Mouse (Mus musculus): ENCODE measurements around the gene Nptx2. TPM values are rescaled to one million over a fixed set of nuclear protein-coding genes. Genes with fewer than 3 reads are reported as not detected.
A peak's percentile ranks its signal among the peaks of the same experiment; 100 is the strongest.

Gene Nptx2
- polyA plus RNA-seq, 1 experiment from 2014 or later: 1.7 TPM

- Histone ChIP-seq H3K27ac (replicated peaks; ENCODE audit: low read depth, low read length) (no peak overlapping the region), H3K9ac (ENCODE audit: low read depth, low read length) (no peak overlapping the region), H3K4me3 (ENCODE audit: low read depth, low read length) (no peak overlapping the region), H3K9me3 (ENCODE audit: control insufficient read depth, low read length) (no peaks in the 10 kb centered on the region), H3K4me1 (ENCODE audit: control insufficient read depth, insufficient read depth, low read length) (peaks cover 5% of the 10 kb centered on the region; the same call in 1 of the 2 replicates), H3K4me2 (ENCODE audit: low read depth, low read length) (no peak overlapping the region), H3K36me3 (ENCODE audit: control insufficient read depth, insufficient read depth, low read length) (no peaks in the 10 kb centered on the region), H3K27me3 (replicated peaks; ENCODE audit: control insufficient read depth, insufficient read depth, low read length) (peaks cover 54% of the 10 kb centered on the region)
- WGBS: 73% methylated on average over 9 of the region's 9 CpGs
- ATAC-seq (ENCODE audit: low read depth) (no peak), DNase-seq (ENCODE audit: low spot score) (no peak)
Observed at GRCm38 (mm10) chr5:144550003-144550402, 4.3 kb downstream of the Nptx2 start.

- no peak overlapping the region for H3K27ac ChIP-seq (replicated peaks; ENCODE audit: low read depth, low read length)
- WGBS: 50% methylated on average over 5 of the region's 5 CpGs
- H3K27me3 ChIP-seq (replicated peaks; ENCODE audit: control insufficient read depth, insufficient read depth, low read length): peaks cover 47% of the 10 kb centered on the region
- no peak overlapping the region for H3K4me2 ChIP-seq (ENCODE audit: low read depth, low read length)
- H3K4me3 ChIP-seq (ENCODE audit: low read depth, low read length): no peak overlapping the region
- DNase-seq (ENCODE audit: low spot score) (no peak), ATAC-seq (ENCODE audit: low read depth) (no peak)
- no peak overlapping the region for H3K9ac ChIP-seq (ENCODE audit: low read depth, low read length)
- H3K36me3 ChIP-seq (ENCODE audit: control insufficient read depth, insufficient read depth, low read length): no peaks in the 10 kb centered on the region
- H3K9me3 ChIP-seq (ENCODE audit: control insufficient read depth, low read length): no peaks in the 10 kb centered on the region
- H3K4me1 ChIP-seq (ENCODE audit: control insufficient read depth, insufficient read depth, low read length): peaks cover 5% of the 10 kb centered on the region; the same call in 1 of the 2 replicates
Observed at GRCm38 (mm10) chr5:144550622-144551137, 5.0 kb downstream of the Nptx2 start.

GRCm38 (mm10) chr5:144556710-144557109 lies 11.0 kb downstream of the Nptx2 start:
- Histone ChIP-seq H3K9me3 (ENCODE audit: control insufficient read depth, low read length) (no peaks in the 10 kb centered on the region), H3K27ac (replicated peaks; ENCODE audit: low read depth, low read length) (0 out of 2 replicates have a peak overlapping the region, but pooled peaks have one; percentile 52), H3K9ac (ENCODE audit: low read depth, low read length) (no peak overlapping the region), H3K4me1 (ENCODE audit: control insufficient read depth, insufficient read depth, low read length) (no peaks in the 10 kb centered on the region), H3K36me3 (ENCODE audit: control insufficient read depth, insufficient read depth, low read length) (no peaks in the 10 kb centered on the region), H3K4me3 (ENCODE audit: low read depth, low read length) (no peak overlapping the region), H3K4me2 (ENCODE audit: low read depth, low read length) (no peak overlapping the region), H3K27me3 (replicated peaks; ENCODE audit: control insufficient read depth, insufficient read depth, low read length) (no peaks in the 10 kb centered on the region)
- DNase-seq (ENCODE audit: low spot score): peak; percentile 68
- WGBS: 28% methylated on average over 9 of the region's 10 CpGs
- ATAC-seq (ENCODE audit: low read depth): peak; percentile 74; the same call in 1 of the 2 replicates

- no peak overlapping the region for H3K27ac ChIP-seq (replicated peaks; ENCODE audit: low read depth, low read length)
- peak; percentile 8 for DNase-seq (ENCODE audit: low spot score)
- H3K9me3 ChIP-seq (ENCODE audit: control insufficient read depth, low read length): no peaks in the 10 kb centered on the region
- H3K9ac ChIP-seq (ENCODE audit: low read depth, low read length): no peak overlapping the region
- H3K36me3 ChIP-seq (ENCODE audit: control insufficient read depth, insufficient read depth, low read length): no peaks in the 10 kb centered on the region
- H3K4me3 ChIP-seq (ENCODE audit: low read depth, low read length): no peak overlapping the region
- no peaks in the 10 kb centered on the region for H3K4me1 ChIP-seq (ENCODE audit: control insufficient read depth, insufficient read depth, low read length)
- H3K27me3 ChIP-seq (replicated peaks; ENCODE audit: control insufficient read depth, insufficient read depth, low read length): no peaks in the 10 kb centered on the region
- ATAC-seq (ENCODE audit: low read depth): peak; percentile 23; the same call in 1 of the 2 replicates
- 46% methylated on average over 8 of the region's 8 CpGs for WGBS
- no peak overlapping the region for H3K4me2 ChIP-seq (ENCODE audit: low read depth, low read length)
Observed at GRCm38 (mm10) chr5:144557363-144557762, 11.7 kb downstream of the Nptx2 start.

GRCm38 (mm10) chr5:144558481-144558880 lies 12.8 kb downstream of the Nptx2 start:
- no peak overlapping the region for H3K4me3 ChIP-seq (ENCODE audit: low read depth, low read length)
- H3K27me3 ChIP-seq (replicated peaks; ENCODE audit: control insufficient read depth, insufficient read depth, low read length): no peaks in the 10 kb centered on the region
- H3K4me1 ChIP-seq (ENCODE audit: control insufficient read depth, insufficient read depth, low read length): no peaks in the 10 kb centered on the region
- H3K36me3 ChIP-seq (ENCODE audit: control insufficient read depth, insufficient read depth, low read length): no peaks in the 10 kb centered on the region
- DNase-seq (ENCODE audit: low spot score) (no peak), ATAC-seq (ENCODE audit: low read depth) (no peak)
- no peak overlapping the region for H3K4me2 ChIP-seq (ENCODE audit: low read depth, low read length)
- H3K9ac ChIP-seq (ENCODE audit: low read depth, low read length): no peak overlapping the region
- H3K9me3 ChIP-seq (ENCODE audit: control insufficient read depth, low read length): no peaks in the 10 kb centered on the region
- H3K27ac ChIP-seq (replicated peaks; ENCODE audit: low read depth, low read length): no peak overlapping the region

GRCm38 (mm10) chr5:144565739-144566138 lies 20.0 kb downstream of the Nptx2 start:
- Histone ChIP-seq H3K27ac (replicated peaks; ENCODE audit: low read depth, low read length) (no peak overlapping the region), H3K9ac (ENCODE audit: low read depth, low read length) (no peak overlapping the region), H3K4me2 (ENCODE audit: low read depth, low read length) (no peak overlapping the region), H3K36me3 (ENCODE audit: control insufficient read depth, insufficient read depth, low read length) (no peaks in the 10 kb centered on the region), H3K4me3 (ENCODE audit: low read depth, low read length) (no peak overlapping the region), H3K27me3 (replicated peaks; ENCODE audit: control insufficient read depth, insufficient read depth, low read length) (no peaks in the 10 kb centered on the region), H3K9me3 (ENCODE audit: control insufficient read depth, low read length) (no peaks in the 10 kb centered on the region), H3K4me1 (ENCODE audit: control insufficient read depth, insufficient read depth, low read length) (no peaks in the 10 kb centered on the region)
- ATAC-seq (ENCODE audit: low read depth) (no peak), DNase-seq (ENCODE audit: low spot score) (no peak)
- WGBS: 75% methylated on average over 4 of the region's 4 CpGs

GRCm38 (mm10) chr5:144585100-144585499 lies 39.4 kb downstream of the Nptx2 start:
- Histone ChIP-seq H3K27me3 (replicated peaks; ENCODE audit: control insufficient read depth, insufficient read depth, low read length) (no peaks in the 10 kb centered on the region), H3K9ac (ENCODE audit: low read depth, low read length) (no peak overlapping the region), H3K27ac (replicated peaks; ENCODE audit: low read depth, low read length) (no peak overlapping the region), H3K4me3 (ENCODE audit: low read depth, low read length) (no peak overlapping the region), H3K4me2 (ENCODE audit: low read depth, low read length) (no peak overlapping the region), H3K36me3 (ENCODE audit: control insufficient read depth, insufficient read depth, low read length) (no peaks in the 10 kb centered on the region), H3K4me1 (ENCODE audit: control insufficient read depth, insufficient read depth, low read length) (no peaks in the 10 kb centered on the region), H3K9me3 (ENCODE audit: control insufficient read depth, low read length) (peaks cover 3% of the 10 kb centered on the region; the same call in 1 of the 2 replicates)
- no peak for DNase-seq (ENCODE audit: low spot score)
- ATAC-seq (ENCODE audit: low read depth): no peak
- WGBS: 91% methylated on average over 5 of the region's 5 CpGs

- 52% methylated on average over 12 of the region's 12 CpGs for WGBS
- no peaks in the 10 kb centered on the region for H3K27me3 ChIP-seq (replicated peaks; ENCODE audit: control insufficient read depth, insufficient read depth, low read length)
- no peak overlapping the region for H3K27ac ChIP-seq (replicated peaks; ENCODE audit: low read depth, low read length)
- no peaks in the 10 kb centered on the region for H3K36me3 ChIP-seq (ENCODE audit: control insufficient read depth, insufficient read depth, low read length)
- no peaks in the 10 kb centered on the region; the same call in 1 of the 2 replicates for H3K9me3 ChIP-seq (ENCODE audit: control insufficient read depth, low read length)
- no peak overlapping the region for H3K9ac ChIP-seq (ENCODE audit: low read depth, low read length)
- no peak for ATAC-seq (ENCODE audit: low read depth)
- no peak overlapping the region for H3K4me2 ChIP-seq (ENCODE audit: low read depth, low read length)
- no peak overlapping the region for H3K4me3 ChIP-seq (ENCODE audit: low read depth, low read length)
- H3K4me1 ChIP-seq (ENCODE audit: control insufficient read depth, insufficient read depth, low read length): no peaks in the 10 kb centered on the region
- DNase-seq (ENCODE audit: low spot score): no peak
Observed at GRCm38 (mm10) chr5:144591248-144591880, 45.7 kb downstream of the Nptx2 start.

GRCm38 (mm10) chr5:144594796-144595195 lies 49.1 kb downstream of the Nptx2 start:
- Histone ChIP-seq H3K27me3 (replicated peaks; ENCODE audit: control insufficient read depth, insufficient read depth, low read length) (no peaks in the 10 kb centered on the region), H3K9me3 (ENCODE audit: control insufficient read depth, low read length) (no peaks in the 10 kb centered on the region; the same call in 1 of the 2 replicates), H3K36me3 (ENCODE audit: control insufficient read depth, insufficient read depth, low read length) (no peaks in the 10 kb centered on the region), H3K27ac (replicated peaks; ENCODE audit: low read depth, low read length) (no peak overlapping the region), H3K9ac (ENCODE audit: low read depth, low read length) (no peak overlapping the region), H3K4me1 (ENCODE audit: control insufficient read depth, insufficient read depth, low read length) (no peaks in the 10 kb centered on the region), H3K4me3 (ENCODE audit: low read depth, low read length) (no peak overlapping the region), H3K4me2 (ENCODE audit: low read depth, low read length) (no peak overlapping the region)
- DNase-seq (ENCODE audit: low spot score): no peak
- ATAC-seq (ENCODE audit: low read depth): no peak
- WGBS: 88% methylated on average over 9 of the region's 9 CpGs
